Comparison of ENCODE assay signal across 15 mouse cellular contexts in the genomic region with DNA sequence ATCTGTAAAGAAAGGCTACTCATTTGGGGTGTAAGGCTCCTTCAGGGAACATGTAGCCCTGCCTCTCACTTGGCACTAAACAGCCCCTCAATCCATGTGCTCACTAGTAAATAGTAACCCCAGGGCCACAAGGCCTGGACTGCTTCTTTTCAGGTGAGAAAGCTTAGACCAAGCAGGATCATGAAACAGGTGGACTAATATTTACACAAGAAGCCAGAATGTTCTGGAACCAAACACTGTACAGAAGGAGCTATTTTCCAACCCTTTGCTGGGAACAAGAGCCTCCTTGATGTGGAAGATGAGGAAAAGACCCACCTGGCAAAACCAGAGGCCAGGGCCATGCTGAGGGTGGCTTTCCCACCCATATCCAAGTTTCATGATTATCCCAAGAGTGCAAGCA. TPM values are rescaled to one million over a fixed set of nuclear protein-coding genes. Genes with fewer than 3 reads are reported as not detected.
"Had no signal": no experiment of that assay in that cellular context is flagged by ENCODE, and none has a peak within 500 bp of the region (broad histone marks: within the 10 kb centered on the region; RNA-seq: fewer than 3 reads in every experiment).

No protein-coding gene starts in this region.

- DNase-seq: liver, embryonic 13.5 days; liver, postnatal 0 days; lung, embryonic 14.5 days; right cerebral cortex, postnatal 14 days; thymus, adult 2 months; thymus, postnatal 25 days; thymus, postnatal 4 days had no signal

- H3K9ac ChIP-seq: liver, embryonic 13.5 days; liver, embryonic 15.5 days; liver, postnatal 0 days; lung, embryonic 14.5 days; midbrain, embryonic 13.5 days; midbrain, embryonic 15.5 days; neural tube, embryonic 12.5 days had no signal

- ATAC-seq: liver, postnatal 0 days; midbrain, embryonic 13.5 days; midbrain, embryonic 15.5 days had no signal

- H3K4me2 ChIP-seq: liver, embryonic 13.5 days; liver, embryonic 15.5 days; lung, embryonic 14.5 days; midbrain, embryonic 11.5 days; midbrain, embryonic 13.5 days; midbrain, embryonic 15.5 days; neural tube, embryonic 12.5 days had no signal

- H3K4me1 ChIP-seq: midbrain, embryonic 13.5 days; midbrain, embryonic 15.5 days; neural tube, embryonic 12.5 days had no signal

- H3K27me3 ChIP-seq: liver, embryonic 13.5 days; liver, embryonic 15.5 days; megakaryocyte, embryonic 14.5 days; midbrain, embryonic 13.5 days; midbrain, embryonic 15.5 days; neural tube, embryonic 12.5 days had no signal

- H3K9me3 ChIP-seq: liver, embryonic 13.5 days; liver, embryonic 15.5 days; megakaryocyte, embryonic 14.5 days; midbrain, embryonic 13.5 days; midbrain, embryonic 15.5 days; neural tube, embryonic 12.5 days had no signal

- H3K4me3 ChIP-seq: liver, embryonic 13.5 days; liver, embryonic 15.5 days; megakaryocyte, embryonic 14.5 days; midbrain, embryonic 13.5 days; midbrain, embryonic 15.5 days; neural tube, embryonic 12.5 days had no signal

- H3K27ac ChIP-seq: liver, embryonic 13.5 days; liver, embryonic 15.5 days; macrophage; midbrain, embryonic 13.5 days; midbrain, embryonic 15.5 days; neural tube, embryonic 12.5 days had no signal

RNA-seq across cellular contexts. Expression of a gene that starts 47.3 kb away (rescaled TPM):
- polyA plus RNA-seq: liver, embryonic 15.5 days; liver, postnatal 0 days; lung, embryonic 14.5 days; macrophage; midbrain, embryonic 11.5 days; midbrain, embryonic 13.5 days; neural tube, embryonic 12.5 days; neural tube, embryonic 14.5 days had no signal
